Mouse (Mus musculus) kidney, adult 2 months (tissue): ENCODE data around the gene Plekha7. TPM values are rescaled to one million over a fixed set of nuclear protein-coding genes. Genes with fewer than 3 reads are reported as not detected.

Source experiments
- DNase-seq: peaks from one replicate; pipeline ENCODE4 v3.0.0; 2021
- H3K27ac ChIP-seq: fragments of 200-500 bp; 2 replicates; pipeline ENCODE4 v1.5.1; 2012; ENCODE audit warnings: low read depth, low read length, control low read depth, inconsistent platforms; ENCODE audit not compliant: insufficient read depth
- H3K27me3 ChIP-seq: fragments of 200-500 bp; replicated peaks from 2 replicates; pipeline ENCODE4 v1.6.1; 2012; ENCODE audit warnings: mild to moderate bottlenecking, moderate library complexity, low read length, inconsistent platforms; ENCODE audit not compliant: control insufficient read depth, insufficient read depth
- H3K36me3 ChIP-seq: fragments of 200-500 bp; 2 replicates; pipeline ENCODE4 v1.6.1; 2012; ENCODE audit warnings: mild to moderate bottlenecking, moderate library complexity, low read length, inconsistent platforms; ENCODE audit not compliant: control insufficient read depth, insufficient read depth
- H3K4me1 ChIP-seq: fragments of 200-500 bp; 2 replicates; pipeline ENCODE4 v1.6.1; 2011; ENCODE audit warnings: low read length; ENCODE audit not compliant: control insufficient read depth, insufficient read depth
- H3K4me3 ChIP-seq: fragments of 200-500 bp; 2 replicates; pipeline ENCODE4 v1.5.1; 2011; ENCODE audit warnings: mild to moderate bottlenecking, low read depth, low read length, control low read depth; ENCODE audit not compliant: insufficient read depth
- CTCF ChIP-seq: fragments of 200-500 bp; conservative IDR thresholded peaks from 2 replicates; pipeline ENCODE4 v1.5.1; 2011; ENCODE audit warnings: low read depth, mild to moderate bottlenecking, control low read depth, low read length, moderate library complexity, mixed read lengths; ENCODE audit not compliant: insufficient read depth, insufficient read length
- POLR2A ChIP-seq: fragments of 200-500 bp; IDR thresholded peaks from one replicate; pipeline ENCODE4 v1.6.1; 2011; ENCODE audit warnings: low read depth, low read length, control low read depth
- WGBS: fragments of 180-500 bp; shearing (Covaris S2); methylation state at CpG from one replicate; pipeline ENCODE4 v1.1.7; 2018; 5-methylcytosine and 5-hydroxymethylcytosine counted together
- polyA plus RNA-seq: library from polyadenylated mRNA; depleted of rRNA; stranded (reverse); fragments of >200 nt; gene quantifications from 2 replicates; pipeline ENCODE4 v1.2.3, GENCODE M21; 2012

Gene Plekha7
- polyA plus RNA-seq, 1 experiment = 29.5 TPM

DNA sequence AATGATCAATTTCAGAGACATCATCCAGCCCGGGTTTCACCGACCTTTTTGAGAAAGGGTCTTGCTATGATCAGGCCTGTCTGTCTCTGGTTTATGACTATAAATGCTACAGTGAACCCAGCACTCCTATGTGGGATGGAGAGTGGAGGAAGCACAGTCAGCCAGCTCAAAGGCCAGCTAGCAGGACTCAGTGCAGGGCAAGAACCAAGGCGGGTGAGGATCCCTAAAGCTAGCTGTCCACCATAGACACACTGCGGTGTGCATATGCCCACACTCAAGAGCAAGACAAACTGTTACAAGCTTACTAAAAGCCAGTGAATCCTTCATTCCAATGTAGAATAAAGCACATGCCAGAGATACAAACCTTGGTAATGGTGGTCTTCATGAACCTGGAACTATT, 21.7 kb upstream of the Plekha7 start:
- Histone ChIP-seq H3K36me3 (peaks cover 4% of the 10 kb centered on the region), H3K27me3 (no peaks in the 10 kb centered on the region), H3K4me3 (no peak overlapping the region), H3K4me1 (peaks cover 6% of the 10 kb centered on the region; the same call in 1 of the 2 replicates), H3K27ac (no peak overlapping the region)
- 87% methylated on average over 4 of the region's 4 CpGs for WGBS
- no peak for TF ChIP-seq POLR2A
- no peak for TF ChIP-seq CTCF
- DNase-seq = no peak

DNA sequence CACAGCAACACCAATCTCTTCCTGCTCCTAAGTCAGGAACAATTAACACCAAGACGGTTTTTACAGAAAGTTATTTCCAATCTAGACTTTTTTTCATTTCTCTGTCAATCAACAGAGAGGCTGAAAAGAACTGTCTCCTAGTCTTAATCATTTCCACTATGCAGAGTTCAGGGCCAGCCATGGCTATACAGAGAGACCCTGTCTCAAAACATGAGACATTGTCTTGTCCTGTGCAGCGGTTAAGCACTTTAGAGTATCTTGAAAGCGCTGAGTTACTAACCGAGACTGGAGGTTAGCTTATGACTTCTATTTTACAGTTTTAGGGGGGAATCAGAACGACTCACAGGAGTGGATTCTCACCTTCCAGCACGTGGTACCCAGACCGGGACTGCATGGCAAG, 20.6 kb upstream of the Plekha7 start:
- Histone ChIP-seq H3K4me3 (no peak overlapping the region), H3K27ac (no peak overlapping the region), H3K36me3 (peaks cover 4% of the 10 kb centered on the region), H3K4me1 (peaks cover 3% of the 10 kb centered on the region; the same call in 1 of the 2 replicates), H3K27me3 (no peaks in the 10 kb centered on the region)
- TF ChIP-seq CTCF (no peak), POLR2A (no peak)
- no peak for DNase-seq
- 76% methylated on average over 7 of the region's 7 CpGs for WGBS

DNA sequence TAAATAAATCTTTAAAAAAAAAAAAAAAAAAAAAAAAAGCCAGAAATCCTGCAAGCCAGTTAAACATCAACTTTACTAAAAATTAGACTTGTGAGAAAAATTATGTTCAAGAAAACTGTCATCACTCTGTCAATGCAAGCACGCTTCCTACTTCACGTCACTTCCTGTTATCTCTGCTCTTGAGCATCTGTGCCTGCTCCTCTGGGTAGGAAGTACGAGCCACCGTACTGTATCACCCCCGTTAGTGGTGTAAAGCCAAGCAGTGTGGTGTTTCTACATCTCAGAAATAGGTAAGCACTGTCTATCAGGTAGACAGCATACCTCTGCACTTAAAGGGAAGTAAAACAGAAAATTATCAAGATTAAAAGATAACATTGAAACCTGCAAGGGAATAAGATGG, 19.7 kb upstream of the Plekha7 start:
- no peak overlapping the region for H3K4me3 ChIP-seq
- H3K27ac ChIP-seq = no peak overlapping the region
- no peak for TF ChIP-seq POLR2A
- TF ChIP-seq CTCF = no peak
- peaks cover 5% of the 10 kb centered on the region; the same call in 1 of the 2 replicates for H3K4me1 ChIP-seq
- no peaks in the 10 kb centered on the region for H3K27me3 ChIP-seq
- 85% methylated on average over 5 of the region's 5 CpGs for WGBS
- no peak for DNase-seq
- peaks cover 4% of the 10 kb centered on the region for H3K36me3 ChIP-seq

DNA sequence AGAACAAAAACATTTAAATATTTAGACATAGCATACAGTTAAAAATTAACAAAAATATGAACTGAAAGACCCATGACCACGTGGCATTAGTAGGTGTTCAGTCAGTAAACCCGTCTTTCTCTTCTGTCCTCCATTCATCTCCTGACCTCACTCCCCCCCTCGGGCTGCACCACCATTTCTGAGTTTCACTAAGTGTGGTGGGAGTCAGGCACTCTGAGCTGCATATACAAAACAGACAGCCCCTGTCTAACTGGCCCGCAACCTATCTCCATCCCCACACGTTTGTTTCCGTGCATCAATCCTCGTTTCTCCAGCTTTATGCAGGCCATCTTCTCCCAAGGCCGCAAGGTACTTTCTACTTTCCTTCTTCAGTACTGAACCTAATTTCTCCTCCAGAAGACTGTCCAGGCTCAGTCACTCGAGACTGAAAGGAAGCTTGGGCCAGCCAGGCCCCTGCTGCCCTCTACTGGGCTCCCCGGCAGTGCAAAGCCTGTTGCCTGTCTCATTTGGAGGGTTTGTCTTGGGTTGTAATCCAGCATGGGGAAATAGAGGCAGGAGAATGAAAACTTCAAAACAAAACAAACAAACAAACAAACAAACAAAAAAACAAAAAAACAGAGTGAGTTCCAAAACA, 15.3 kb upstream of the Plekha7 start:
- Histone ChIP-seq H3K36me3 (no peaks in the 10 kb centered on the region), H3K27me3 (no peaks in the 10 kb centered on the region), H3K4me1 (peaks cover 4% of the 10 kb centered on the region; the same call in 1 of the 2 replicates), H3K4me3 (no peak overlapping the region), H3K27ac (no peak overlapping the region)
- TF ChIP-seq POLR2A (no peak), CTCF (peak; percentile 91)
- WGBS = 18% methylated on average over 10 of the region's 10 CpGs
- peak; percentile 82 for DNase-seq

DNA sequence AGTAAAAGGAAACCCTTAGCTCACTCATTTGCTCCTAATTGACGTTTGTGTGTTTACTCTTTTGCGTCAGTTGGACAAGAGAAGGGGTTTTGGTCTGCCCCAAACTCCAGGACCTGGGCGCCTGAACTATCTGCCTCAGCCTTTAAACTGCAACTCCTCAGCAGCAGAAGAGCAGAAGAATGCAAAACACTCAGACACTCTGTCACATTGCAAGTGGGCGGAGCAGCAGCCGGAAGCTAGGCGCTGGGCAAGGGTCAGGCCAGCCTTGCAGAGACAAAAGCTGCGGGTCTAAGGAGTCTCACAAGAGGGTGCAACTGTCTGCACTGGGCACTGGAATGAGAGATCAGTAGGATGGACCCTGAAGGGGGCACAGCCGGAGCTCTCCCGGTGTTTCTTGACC, 1.3 kb upstream of the Plekha7 start:
- TF ChIP-seq CTCF = no peak
- TF ChIP-seq POLR2A = no peak
- WGBS = 23% methylated on average over 9 of the region's 9 CpGs
- DNase-seq = peak; percentile 92
- no peak overlapping the region for H3K4me3 ChIP-seq
- H3K4me1 ChIP-seq = peaks cover 12% of the 10 kb centered on the region; the same call in 1 of the 2 replicates
- H3K27ac ChIP-seq = peak overlapping the region; percentile 85
- no peaks in the 10 kb centered on the region for H3K36me3 ChIP-seq
- H3K27me3 ChIP-seq = no peaks in the 10 kb centered on the region

DNA sequence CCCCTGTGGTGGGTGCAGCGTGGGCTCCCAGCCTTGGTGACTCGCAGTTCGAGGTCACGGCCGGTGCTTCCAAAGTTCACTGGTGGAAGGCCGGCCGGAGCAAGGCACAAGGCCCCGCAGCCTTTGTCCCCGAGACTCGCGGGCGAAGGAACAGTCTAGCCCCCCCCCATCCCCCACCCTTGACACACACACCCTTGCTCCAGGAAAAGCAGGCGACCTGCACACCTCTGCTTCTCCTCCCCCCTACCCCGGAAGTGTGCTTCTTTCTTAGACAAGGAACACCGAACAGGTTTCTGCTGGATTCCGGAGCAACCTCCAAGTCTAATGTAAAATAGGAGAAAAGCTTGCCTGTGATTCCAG, 436 bp upstream of the Plekha7 start:
- H3K27ac ChIP-seq = peak overlapping the region; percentile 96
- 5% methylated on average over 16 of the region's 16 CpGs for WGBS

DNA sequence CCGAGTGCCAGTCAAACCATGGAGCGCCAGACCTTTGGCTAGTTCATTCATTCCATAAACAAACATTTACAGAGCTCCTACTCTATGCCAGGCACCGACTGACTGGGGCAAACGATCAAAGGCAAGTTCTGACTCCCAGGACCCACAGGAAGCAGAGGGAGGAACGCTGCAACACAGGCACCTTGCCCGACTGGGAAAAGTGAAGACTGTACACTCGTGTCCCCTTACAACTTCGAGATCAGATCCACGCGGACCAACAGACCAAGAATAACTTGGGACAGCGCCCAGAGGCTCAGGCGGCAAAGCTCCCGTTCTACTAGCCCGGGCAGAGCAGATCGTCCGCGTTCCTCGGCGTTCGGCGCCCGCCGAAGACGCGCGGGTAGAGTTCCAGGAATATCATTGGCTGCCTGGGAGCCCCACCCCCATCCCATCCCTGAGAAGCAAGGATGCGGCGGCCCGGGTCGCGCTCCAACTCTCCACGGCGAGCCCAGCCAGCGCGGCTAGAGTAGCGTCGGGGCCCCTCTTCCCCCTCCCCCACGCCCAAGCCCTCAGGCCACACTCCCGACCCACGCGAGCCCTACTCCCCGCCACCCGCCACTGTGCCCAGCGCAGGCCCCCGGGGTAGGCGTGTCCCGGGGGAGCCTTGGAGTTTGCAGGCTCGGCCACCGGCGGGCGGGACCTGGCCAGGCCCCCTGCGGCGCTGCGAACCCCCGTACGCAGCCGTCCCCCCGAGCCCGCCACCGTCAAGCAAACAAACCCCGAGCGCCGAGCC, 891 bp downstream of the Plekha7 start:
- Histone ChIP-seq H3K27me3 (no peaks in the 10 kb centered on the region), H3K36me3 (no peaks in the 10 kb centered on the region), H3K27ac (peak overlapping the region; percentile 96), H3K4me1 (peaks cover 19% of the 10 kb centered on the region), H3K4me3 (peak overlapping the region; percentile 95)
- 2% methylated on average over 62 of the region's 63 CpGs for WGBS
- peak; percentile 93 for DNase-seq
- TF ChIP-seq CTCF = no peak
- no peak for TF ChIP-seq POLR2A

More for the DNA sequence above, 436 bp upstream of the Plekha7 start:
- DNase-seq = peak; percentile 85
- peak overlapping the region; percentile 95 for H3K4me3 ChIP-seq
- H3K4me1 ChIP-seq = peaks cover 19% of the 10 kb centered on the region
- H3K27me3 ChIP-seq = no peaks in the 10 kb centered on the region
- TF ChIP-seq POLR2A = peak; percentile 43
- TF ChIP-seq CTCF = no peak
- H3K36me3 ChIP-seq = no peaks in the 10 kb centered on the region
